Mouse (Mus musculus) splenic B cell, adult 2 months (primary cell): Measurements from ENCODE around the gene Sit1.
A peak's percentile ranks its signal among the peaks of the same experiment; 100 is the strongest.
"Not testable (repeated sequence)": the region's sequence is repeated elsewhere in the genome, so short reads cannot be mapped to it uniquely, and the experiment has no call there.

Experiments
- DNase-seq: peaks from one replicate; pipeline ENCODE4 v3.0.0-alpha.2; 2011; ENCODE audit warnings: low read depth, low spot score
- H3K27me3 ChIP-seq: 2 replicates; pipeline ENCODE4 v1.6.1; 2012; ENCODE audit warnings: mild to moderate bottlenecking, low read length, moderate library complexity, mixed read lengths; ENCODE audit not compliant: control insufficient read depth, poor library complexity, insufficient read depth, severe bottlenecking
- H3K36me3 ChIP-seq: 2 replicates; pipeline ENCODE4 v1.6.1; 2012; ENCODE audit warnings: mild to moderate bottlenecking, low read length, moderate library complexity, mixed read lengths; ENCODE audit not compliant: control insufficient read depth, poor library complexity, insufficient read depth, severe bottlenecking

The Sit1 gene

DNA sequence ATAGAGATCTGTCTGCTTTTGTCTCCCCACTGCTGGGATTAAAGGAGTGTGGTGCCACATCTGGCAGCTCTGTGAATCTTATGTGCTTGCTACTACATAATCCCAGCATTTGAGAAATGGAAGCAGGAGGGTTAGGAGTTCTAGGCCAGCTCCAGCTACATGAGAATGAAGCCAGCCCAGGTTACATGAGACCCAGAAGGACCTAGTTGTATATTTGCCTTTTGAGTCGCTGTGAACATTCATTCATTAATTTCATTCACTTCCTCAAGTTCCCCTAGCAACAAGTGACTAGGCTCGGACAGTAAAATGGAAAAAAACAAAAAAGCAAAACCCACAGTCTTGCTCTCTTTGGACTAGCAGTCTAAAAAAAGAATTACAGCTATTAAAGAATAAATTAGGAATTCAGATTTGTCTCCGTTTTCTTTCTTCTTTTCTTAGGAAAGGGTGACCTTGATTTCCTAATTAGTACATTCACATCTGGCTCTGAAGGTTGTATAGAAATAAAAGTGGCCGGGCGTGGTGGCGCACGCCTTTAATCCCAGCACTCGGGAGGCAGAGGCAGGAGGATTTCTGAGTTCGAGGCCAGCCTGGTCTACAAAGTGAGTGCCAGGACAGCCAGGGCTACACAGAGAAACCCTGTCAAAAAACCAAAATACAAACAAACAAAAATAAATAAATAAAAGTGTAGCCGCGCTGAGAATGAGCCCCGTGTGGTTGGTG is 8.7 kb upstream of the Sit1 start:
- Histone ChIP-seq H3K27me3 (no peaks in the 10 kb centered on the region), H3K36me3 (no peaks in the 10 kb centered on the region)
- DNase-seq: peak; percentile 77

DNA sequence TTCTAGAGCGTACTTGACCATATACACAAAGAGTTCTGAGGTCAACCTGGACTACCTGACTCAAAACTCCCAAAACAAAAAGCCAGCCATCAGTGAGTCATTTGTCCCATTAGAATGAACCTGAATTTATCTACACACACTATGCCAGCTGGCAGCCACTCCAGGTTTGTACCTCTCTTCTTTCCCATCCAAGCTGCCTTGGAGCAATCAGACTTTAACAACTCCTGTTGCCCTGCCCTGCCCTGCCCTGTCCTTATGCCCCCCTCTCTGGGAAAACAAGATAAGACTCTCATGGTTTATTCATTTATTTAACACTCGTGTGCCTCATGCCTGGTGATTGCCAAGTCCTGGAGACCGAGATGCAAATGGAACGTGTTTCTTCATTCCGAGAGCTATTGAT is 7.3 kb upstream of the Sit1 start:
- Histone ChIP-seq H3K36me3 (no peaks in the 10 kb centered on the region), H3K27me3 (no peaks in the 10 kb centered on the region)
- no peak for DNase-seq

DNA sequence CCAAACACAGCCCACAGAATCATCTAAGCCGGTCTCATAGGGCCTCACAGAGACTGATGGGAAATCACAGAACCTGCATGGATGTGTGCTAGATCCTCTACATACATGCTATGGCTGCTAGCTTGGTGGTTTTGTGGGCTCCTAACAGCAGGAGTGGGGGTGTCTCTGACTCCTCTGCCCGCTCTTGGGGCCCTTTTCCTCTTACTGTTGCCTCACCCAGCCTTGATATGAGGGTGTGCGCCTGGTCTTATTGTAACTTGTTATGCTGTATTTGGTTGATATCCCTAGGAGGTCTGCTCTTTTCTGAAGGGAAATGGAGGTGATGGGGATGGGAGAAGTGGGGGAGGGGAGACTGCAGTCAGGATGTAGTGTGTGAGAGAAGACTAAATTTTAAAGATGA is 6.1 kb upstream of the Sit1 start:
- no peaks in the 10 kb centered on the region for H3K36me3 ChIP-seq
- no peak for DNase-seq
- H3K27me3 ChIP-seq: no peaks in the 10 kb centered on the region

DNA sequence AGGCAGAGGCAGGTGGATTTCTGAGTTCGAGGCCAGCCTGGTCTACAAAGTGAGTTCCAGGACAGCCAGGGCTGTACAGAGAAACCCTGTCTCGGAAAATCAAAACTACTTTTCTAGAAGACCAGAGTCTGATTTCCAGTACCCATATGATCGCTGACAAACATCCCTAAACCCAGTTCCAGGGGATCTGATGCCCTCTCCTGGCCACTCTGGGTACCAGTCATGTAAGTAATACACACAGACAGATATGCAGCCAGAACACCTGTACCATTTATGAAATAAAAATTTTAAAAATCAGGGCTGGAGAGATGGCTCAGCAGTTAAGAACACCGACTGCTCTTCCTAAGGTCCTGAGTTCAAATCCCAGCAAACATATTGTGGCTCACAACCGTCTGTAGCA is 2.1 kb upstream of the Sit1 start:
- peak; percentile 47 for DNase-seq
- H3K36me3 ChIP-seq, H3K27me3 ChIP-seq: not testable (repeated sequence)

DNA sequence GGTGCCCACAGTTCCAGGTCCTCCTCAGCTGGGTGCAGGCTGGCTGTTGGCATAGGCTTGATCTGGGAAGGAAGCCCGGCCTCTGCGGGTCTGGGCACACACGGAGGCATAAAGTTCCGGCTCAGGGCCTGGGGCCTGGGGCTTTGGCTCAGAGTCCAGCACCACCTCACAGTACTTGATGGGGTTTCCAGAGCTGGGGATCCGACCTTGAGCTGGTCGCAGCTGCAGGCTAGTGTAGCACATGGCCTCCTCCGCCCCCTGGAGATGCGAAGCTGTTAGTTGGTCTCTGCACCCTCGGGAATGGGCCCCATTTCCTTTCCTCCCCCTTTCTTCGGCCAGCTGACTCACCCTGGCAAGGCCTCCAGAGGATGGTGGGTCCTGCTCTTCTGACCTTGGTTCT is 943 bp downstream of the Sit1 start:
- H3K36me3 ChIP-seq: no peaks in the 10 kb centered on the region
- DNase-seq: no peak
- H3K27me3 ChIP-seq: no peaks in the 10 kb centered on the region

- peak; percentile 71 for DNase-seq
- H3K36me3 ChIP-seq: no peaks in the 10 kb centered on the region
- H3K27me3 ChIP-seq: no peaks in the 10 kb centered on the region
Measured at GRCm38 (mm10) chr4:43481894-43482456, 1.6 kb downstream of the Sit1 start.

GRCm38 (mm10) chr4:43480985-43481384 is 2.5 kb downstream of the Sit1 start:
- no peaks in the 10 kb centered on the region for H3K27me3 ChIP-seq
- no peaks in the 10 kb centered on the region for H3K36me3 ChIP-seq
- no peak for DNase-seq

DNA sequence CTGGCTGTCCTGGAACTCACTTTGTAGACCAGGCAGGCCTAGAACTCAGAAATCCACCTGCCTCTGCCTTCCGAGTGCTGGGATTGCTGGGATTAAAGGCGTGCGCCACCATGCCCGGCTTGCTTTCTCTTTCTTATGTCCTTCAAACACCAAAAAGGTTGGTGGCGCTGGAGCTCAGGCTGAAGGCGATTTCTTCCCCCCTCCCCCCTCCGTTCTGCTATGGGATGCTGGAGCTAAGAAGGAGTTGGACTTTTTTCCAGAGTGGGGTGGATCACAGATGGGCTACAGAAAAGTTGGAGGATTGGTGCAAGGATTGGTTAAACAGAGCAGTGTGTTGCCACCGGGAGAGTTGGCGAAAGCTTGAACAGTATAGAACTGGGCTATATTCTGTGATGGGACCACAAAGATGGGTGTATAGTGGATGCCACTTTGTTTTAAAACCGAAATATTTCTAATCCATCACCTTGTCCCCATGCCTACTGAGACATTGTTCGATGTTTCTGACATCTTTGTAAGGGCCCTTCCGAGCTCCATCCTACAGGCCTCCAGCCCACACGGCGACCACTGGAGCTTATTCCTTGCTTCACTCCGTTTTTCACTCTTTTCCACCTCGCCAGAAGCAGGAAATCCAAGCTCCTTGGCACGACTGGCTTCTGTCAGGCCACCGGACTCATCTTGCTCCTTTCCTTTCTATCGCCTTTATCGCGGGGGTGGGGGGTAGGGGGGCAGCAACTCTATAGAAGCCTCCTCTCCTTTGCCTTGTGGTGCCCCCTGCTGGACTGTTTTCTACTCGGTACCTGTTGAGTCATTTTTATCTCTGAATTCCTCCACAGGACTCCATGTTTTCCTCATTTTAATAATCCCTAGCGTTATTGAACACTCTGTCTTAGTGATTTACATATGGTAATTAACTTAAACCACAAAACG is 4.4 kb downstream of the Sit1 start:
- Histone ChIP-seq H3K27me3 (no peaks in the 10 kb centered on the region), H3K36me3 (no peaks in the 10 kb centered on the region)
- peak; percentile 87 for DNase-seq

- no peak for DNase-seq
- Histone ChIP-seq H3K27me3 (no peaks in the 10 kb centered on the region), H3K36me3 (no peaks in the 10 kb centered on the region)
Measured at GRCm38 (mm10) chr4:43478534-43478858, 5.0 kb downstream of the Sit1 start.

DNA sequence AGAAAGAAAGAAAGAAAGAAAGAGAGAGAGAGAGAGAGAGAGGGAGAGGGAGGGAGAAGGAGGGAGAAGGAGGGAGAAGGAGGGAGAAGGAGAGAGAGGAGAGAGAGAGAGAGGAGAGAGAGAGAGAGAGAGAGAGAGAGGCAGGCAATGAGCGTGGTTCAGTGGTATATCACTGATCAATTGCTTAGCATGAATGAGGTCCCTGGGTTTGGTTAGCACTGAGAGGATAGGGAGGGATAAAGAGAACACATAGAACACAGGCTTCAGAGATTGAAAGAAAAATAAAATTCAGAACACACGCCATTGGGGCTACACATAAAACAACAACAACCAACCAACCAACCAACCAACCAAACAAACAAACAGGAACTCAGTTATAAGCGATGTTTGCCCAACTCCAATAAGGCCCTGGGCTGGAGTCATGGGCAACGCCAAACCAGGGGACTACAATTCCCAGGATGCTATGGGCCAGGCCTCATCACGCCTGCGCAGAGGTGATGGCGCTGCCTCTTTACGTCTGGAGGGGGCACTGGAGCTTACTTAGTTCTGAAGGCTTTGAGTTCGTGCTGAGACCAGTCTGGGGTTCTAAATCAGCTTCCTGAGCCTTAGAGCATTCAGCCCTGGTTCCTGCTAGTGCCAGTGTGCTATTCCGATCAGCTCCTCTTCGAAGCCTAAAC is 5.5 kb downstream of the Sit1 start:
- Histone ChIP-seq H3K27me3 (no peaks in the 10 kb centered on the region), H3K36me3 (no peaks in the 10 kb centered on the region)
- DNase-seq: peak; percentile 97

- no peaks in the 10 kb centered on the region for H3K27me3 ChIP-seq
- peak; percentile 79 for DNase-seq
Measured at GRCm38 (mm10) chr4:43476604-43477003, 6.9 kb downstream of the Sit1 start.

DNA sequence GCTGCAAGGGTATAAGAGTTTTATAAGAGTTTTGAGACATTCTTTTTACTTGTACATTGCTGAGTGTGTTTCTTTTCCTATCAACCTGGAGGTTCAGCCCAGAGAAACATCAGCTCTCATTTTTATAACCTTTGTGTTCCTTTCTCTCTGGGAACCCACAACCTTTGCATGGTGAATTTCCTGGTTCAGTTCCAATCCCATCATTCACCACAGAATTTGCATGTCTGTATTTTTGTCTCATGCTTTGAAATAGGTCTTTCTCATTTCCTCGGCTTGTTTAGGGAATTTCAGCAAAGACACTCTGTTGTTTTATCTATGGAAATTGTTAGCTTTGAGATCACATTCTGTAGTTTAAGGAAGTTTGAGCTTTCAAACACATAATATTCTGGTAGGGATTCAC is 9.9 kb downstream of the Sit1 start:
- Histone ChIP-seq H3K36me3 (no peaks in the 10 kb centered on the region), H3K27me3 (no peaks in the 10 kb centered on the region)
- DNase-seq: peak; percentile 74

More at GRCm38 (mm10) chr4:43476604-43477003, 6.9 kb downstream of the Sit1 start:
- H3K36me3 ChIP-seq: no peaks in the 10 kb centered on the region

DNA sequence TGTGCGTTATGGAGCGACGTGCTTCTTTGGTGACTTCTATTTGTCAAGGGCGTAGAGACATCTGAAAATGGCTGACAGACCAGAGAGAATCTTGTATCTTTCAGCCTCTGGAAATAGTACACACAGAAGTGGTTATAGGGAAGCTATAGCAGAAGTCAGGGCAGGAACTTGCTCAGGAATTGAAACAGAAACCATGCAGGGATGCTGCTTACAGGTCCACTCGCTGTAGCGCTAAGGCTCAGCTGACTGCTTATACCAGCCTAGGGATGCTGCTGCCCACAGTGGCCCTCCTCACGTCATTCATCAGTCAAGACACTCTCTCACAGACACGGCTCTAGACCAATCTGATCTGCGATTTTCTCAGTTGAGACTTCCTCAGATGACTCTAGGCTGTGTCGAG is 13.2 kb downstream of the Sit1 start:
- peak; percentile 66 for DNase-seq
- Histone ChIP-seq H3K36me3 (no peaks in the 10 kb centered on the region), H3K27me3 (no peaks in the 10 kb centered on the region)

DNA sequence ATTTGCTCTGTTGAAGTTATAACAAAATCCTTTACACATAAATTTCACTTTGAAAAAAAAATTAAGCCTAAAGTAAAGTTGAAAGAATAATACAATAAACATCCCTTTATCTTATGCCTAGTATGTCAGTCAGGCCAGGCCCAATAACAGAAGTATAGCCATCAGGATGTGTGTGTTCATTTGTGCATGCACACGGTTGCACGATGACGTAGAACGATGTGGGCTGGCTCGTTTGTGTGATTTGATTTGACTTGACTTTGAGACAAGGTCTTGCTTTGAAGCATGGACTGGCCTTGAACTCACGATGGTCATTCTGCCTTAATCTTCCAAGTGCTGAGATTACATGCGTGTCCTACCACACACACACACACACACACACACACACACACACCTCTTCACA is 16.7 kb downstream of the Sit1 start:
- Histone ChIP-seq H3K36me3 (no peaks in the 10 kb centered on the region), H3K27me3 (no peaks in the 10 kb centered on the region)
- peak; percentile 73 for DNase-seq

GRCm38 (mm10) chr4:43465935-43466334 is 17.6 kb downstream of the Sit1 start:
- H3K36me3 ChIP-seq: no peaks in the 10 kb centered on the region
- no peaks in the 10 kb centered on the region for H3K27me3 ChIP-seq
- peak; percentile 47 for DNase-seq
